Mouse (Mus musculus) lung, postnatal 0 days (tissue): Measurements from ENCODE around the gene Ddx6.

Experiments
- CTCF ChIP-seq: IDR thresholded peaks from 2 replicates; pipeline ENCODE4 v1.5.1; 2016; ENCODE audit warnings: antibody characterized with exemption, mild to moderate bottlenecking
- EP300 ChIP-seq: IDR thresholded peaks from 2 replicates; pipeline ENCODE4 v1.6.1; 2016; ENCODE audit warnings: antibody characterized with exemption, mild to moderate bottlenecking, control low read depth

- TF ChIP-seq CTCF, result no peak
- no peak for TF ChIP-seq EP300
Measured at GRCm38 (mm10) chr9:44624390-44624789, 19.7 kb downstream of the Ddx6 start.
